Comparison of ENCODE assay signal across 10 mouse cellular contexts in the genomic region with DNA sequence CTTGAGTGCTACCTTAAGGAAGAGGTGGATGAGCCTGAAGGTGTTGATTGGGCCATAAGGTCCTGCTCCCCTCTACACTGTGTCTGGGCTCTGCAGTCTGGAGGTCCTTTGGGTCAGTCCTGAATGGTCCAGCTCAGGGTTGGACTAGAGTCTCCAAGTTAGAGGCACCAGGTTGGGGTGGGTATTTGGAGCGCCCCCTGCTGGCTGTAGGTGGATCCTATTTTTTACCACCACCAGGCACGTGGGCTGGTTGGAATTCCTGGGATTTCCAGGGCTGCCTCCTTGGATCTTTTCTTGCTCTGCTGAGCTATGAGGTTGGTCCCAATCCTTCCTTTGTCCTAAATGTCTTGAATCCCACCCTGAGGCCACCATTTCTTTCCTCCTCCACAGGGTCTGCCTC. TPM values are rescaled to one million over a fixed set of nuclear protein-coding genes. Genes with fewer than 3 reads are reported as not detected.
DNase-seq lines count a peak whose midpoint lies in the region; ATAC-seq and TF ChIP-seq lines count a peak whose summit lies in the region.
"Had no signal": no experiment of that assay in that cellular context is flagged by ENCODE, and none has a peak within 500 bp of the region (broad histone marks: within the 10 kb centered on the region; RNA-seq: fewer than 3 reads in every experiment).

No protein-coding gene starts in this region.

- ATAC-seq in liver, embryonic 14.5 days (ENCODE audit: insufficient read depth), result no peak

- no peaks in the 10 kb centered on the region for H3K9me3 ChIP-seq in liver, embryonic 14.5 days (ENCODE audit: control insufficient read depth, low read length)
- H3K9me3 ChIP-seq: heart, embryonic 13.5 days; megakaryocyte, embryonic 14.5 days had no signal

- 3% methylated on average over 2 of the region's 2 CpGs for WGBS in liver, embryonic 14.5 days (ENCODE audit: insufficient replicate concordance)

- no peaks in the 10 kb centered on the region for H3K36me3 ChIP-seq in liver, embryonic 14.5 days (replicated peaks; ENCODE audit: control insufficient read depth, insufficient read depth, low read depth)
- H3K36me3 ChIP-seq: heart, embryonic 13.5 days had no signal

- H3K4me2 ChIP-seq in liver, embryonic 14.5 days (ENCODE audit: low read depth), result no peak overlapping the region
- H3K4me2 ChIP-seq: heart, embryonic 13.5 days had no signal

- no peaks in the 10 kb centered on the region for H3K27me3 ChIP-seq in liver, embryonic 14.5 days (ENCODE audit: control insufficient read depth, insufficient read depth, low read length)

- no peak overlapping the region for H3K4me3 ChIP-seq in liver, embryonic 14.5 days (ENCODE audit: insufficient read depth in 1 of 2, low read depth in 2 of 2, low read length in 2 of 2)
- H3K4me3 ChIP-seq: heart, embryonic 13.5 days; megakaryocyte, embryonic 14.5 days had no signal

- H3K4me1 ChIP-seq in liver, embryonic 14.5 days (replicated peaks; ENCODE audit: control insufficient read depth in 2 of 2, insufficient read depth in 2 of 2, low read length in 1 of 2), result no peaks in the 10 kb centered on the region

- no peak overlapping the region for H3K27ac ChIP-seq in liver, embryonic 14.5 days
- H3K27ac ChIP-seq: heart, embryonic 13.5 days had no signal

- TF ChIP-seq CTCF in liver, embryonic 14.5 days (IDR thresholded peaks at IDR 0.05; ENCODE audit: low read depth), result peak; percentile 90

- TF ChIP-seq EP300 in liver, embryonic 14.5 days (IDR thresholded peaks at IDR 0.05; ENCODE audit: low read depth), result no peak

- DNase-seq in cerebellum, postnatal 10 days, result peak; percentile 47 to 52
- DNase-seq in cerebellum, postnatal 4 days (ENCODE audit: low spot score in 2 of 2), result no peak
- peak; percentile 21 for DNase-seq in spleen, adult 12 weeks (ENCODE audit: low spot score)
- no peak for DNase-seq in spleen, postnatal 36 days (ENCODE audit: low spot score in 2 of 2)
- peak; percentile 27 for DNase-seq in embryo, embryonic 11 days
- DNase-seq in liver, embryonic 14.5 days (ENCODE audit: low read depth in 3 of 3, low spot score in 3 of 3), result no peak
- DNase-seq in thymus, postnatal 0 days (ENCODE audit: low spot score), result peak; percentile 11
- DNase-seq in frontal cortex, postnatal 10 days (ENCODE audit: low spot score in 2 of 2), result no peak

- no peak overlapping the region for H3K9ac ChIP-seq in liver, embryonic 14.5 days (replicated peaks)
- H3K9ac ChIP-seq: heart, embryonic 13.5 days had no signal

RNA-seq across cellular contexts. Expression of gene Fam43b, which starts 8.5 kb away (rescaled TPM):
- not detected in 2 replicates for polyA plus RNA-seq in liver, embryonic 14.5 days (2012; rRNA removed)
- polyA plus RNA-seq in liver, embryonic 14.5 days (2014; fragmentation: Nextera tagmentation; extraction: Ambion mirVana), result not detected in 2 replicates
- 0.14 and 0.26 TPM in 2 replicates for polyA plus RNA-seq in thymus, postnatal 0 days (2015; fragmentation: Nextera tagmentation; extraction: Ambion mirVana)
- polyA plus RNA-seq: heart, embryonic 13.5 days had no signal

RNA-seq across cellular contexts. Expression of gene Mul1, which starts 29.7 kb away (rescaled TPM):
- polyA plus RNA-seq in liver, embryonic 14.5 days (2012; rRNA removed), result 3.8 and 4.3 TPM in 2 replicates
- 7.7 and 8.7 TPM in 2 replicates for polyA plus RNA-seq in liver, embryonic 14.5 days (2014; fragmentation: Nextera tagmentation; extraction: Ambion mirVana)
- 13.7 and 17.7 TPM in 2 replicates for polyA plus RNA-seq in thymus, postnatal 0 days (2015; fragmentation: Nextera tagmentation; extraction: Ambion mirVana)

RNA-seq across cellular contexts. Expression of gene Cda, which starts 37.0 kb away (rescaled TPM):
- polyA plus RNA-seq in liver, embryonic 14.5 days (2012; rRNA removed), result 2.6 and 2.7 TPM in 2 replicates
- polyA plus RNA-seq in liver, embryonic 14.5 days (2014; fragmentation: Nextera tagmentation; extraction: Ambion mirVana), result 3.3 and 3.7 TPM in 2 replicates
- polyA plus RNA-seq in thymus, postnatal 0 days (2015; fragmentation: Nextera tagmentation; extraction: Ambion mirVana), result 0.36 and 0.55 TPM in 2 replicates

RNA-seq across cellular contexts. Expression of gene Camk2n1, which starts 49.3 kb away (rescaled TPM):
- polyA plus RNA-seq in liver, embryonic 14.5 days (2012; rRNA removed), result 2.3 and 2.6 TPM in 2 replicates
- 1.1 TPM in 2 replicates for polyA plus RNA-seq in liver, embryonic 14.5 days (2014; fragmentation: Nextera tagmentation; extraction: Ambion mirVana)
- polyA plus RNA-seq in thymus, postnatal 0 days (2015; fragmentation: Nextera tagmentation; extraction: Ambion mirVana), result 0.36 and 0.47 TPM in 2 replicates

Comparison
In these comparisons a context has a peak if more than half of its experiments do, and no peak if none do; other contexts are left out.
1. DNase-seq: peak in cerebellum, postnatal 10 days (2 of 2), spleen, adult 12 weeks (single experiment), embryo, embryonic 11 days (single experiment) and thymus, postnatal 0 days (single experiment); none in cerebellum, postnatal 4 days (0 of 2), spleen, postnatal 36 days (0 of 2), liver, embryonic 14.5 days (0 of 3) and frontal cortex, postnatal 10 days (0 of 2).